Mouse (Mus musculus): ENCODE measurements at regions not wholly inside any gene's neighbourhood (a gene's known extent, or its start where the extent isn't known, plus 50 kb on each side); places are given as distances from the start of the nearest gene placed in this dataset.
A peak's percentile ranks its signal among the peaks of the same experiment; 100 is the strongest.

DNA sequence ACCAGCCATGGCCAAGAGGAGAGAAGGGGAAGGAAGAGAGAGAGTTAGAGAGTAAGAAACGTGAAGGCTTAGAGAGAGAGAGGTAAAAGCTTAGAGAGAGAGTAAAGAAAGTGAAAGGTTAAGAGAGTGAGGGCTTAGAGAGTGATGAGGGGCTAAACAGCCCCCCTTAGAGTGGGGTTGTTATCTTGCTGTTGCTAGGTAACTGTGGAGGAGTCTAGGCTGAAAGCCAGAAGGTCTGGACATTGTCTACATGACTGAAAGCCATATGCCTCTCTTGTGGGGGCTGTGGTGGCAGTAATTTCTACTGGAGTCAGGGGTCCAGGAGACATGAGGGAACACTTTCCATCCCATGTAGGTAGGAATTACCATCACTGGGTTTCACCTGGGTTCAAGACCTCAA, 542.6 kb upstream of the Gprin3 start:
- no peak for ATAC-seq (replicated peaks; ENCODE audit: poor library complexity)

DNA sequence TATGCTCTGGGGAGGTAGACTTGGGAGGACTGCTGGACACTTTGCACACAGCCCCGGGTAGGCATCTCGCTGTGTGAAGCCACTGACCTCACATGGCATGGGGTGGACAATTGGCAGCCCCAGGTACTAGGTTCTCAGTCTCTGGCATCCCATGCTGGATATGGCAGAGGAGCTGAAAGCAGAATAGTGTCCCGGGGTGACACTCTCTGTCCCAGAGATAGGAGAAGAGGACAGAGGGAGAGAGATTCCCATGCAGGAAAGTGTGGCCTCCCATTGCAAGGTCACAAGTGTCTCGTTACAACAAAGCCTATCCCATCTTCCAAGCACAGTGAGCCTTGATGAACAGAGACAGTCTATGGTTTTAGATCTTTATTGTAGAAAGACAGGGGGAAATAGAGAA, 542.1 kb upstream of the Gprin3 start:
- no peak for ATAC-seq (replicated peaks; ENCODE audit: poor library complexity)

DNA sequence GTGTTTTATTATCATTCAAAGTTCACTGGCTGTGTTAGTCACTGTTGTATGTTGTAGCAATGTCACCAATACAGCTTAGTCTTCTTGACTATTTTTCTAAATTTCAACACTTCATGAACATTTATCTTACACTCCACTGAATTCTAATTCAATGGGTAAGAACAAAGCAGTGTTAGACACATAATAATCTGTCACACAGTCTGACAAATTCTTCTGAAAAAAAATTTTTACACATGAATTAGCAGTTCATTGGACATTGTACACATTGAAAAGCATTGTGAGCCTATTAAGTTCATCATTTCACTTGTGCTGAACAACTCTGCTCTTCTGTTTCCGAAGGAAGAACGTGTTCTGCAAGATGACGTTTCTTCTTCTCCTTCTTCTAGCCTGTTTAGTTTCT, 509.0 kb upstream of the Gprin3 start:
- ATAC-seq (replicated peaks; ENCODE audit: poor library complexity): no peak

DNA sequence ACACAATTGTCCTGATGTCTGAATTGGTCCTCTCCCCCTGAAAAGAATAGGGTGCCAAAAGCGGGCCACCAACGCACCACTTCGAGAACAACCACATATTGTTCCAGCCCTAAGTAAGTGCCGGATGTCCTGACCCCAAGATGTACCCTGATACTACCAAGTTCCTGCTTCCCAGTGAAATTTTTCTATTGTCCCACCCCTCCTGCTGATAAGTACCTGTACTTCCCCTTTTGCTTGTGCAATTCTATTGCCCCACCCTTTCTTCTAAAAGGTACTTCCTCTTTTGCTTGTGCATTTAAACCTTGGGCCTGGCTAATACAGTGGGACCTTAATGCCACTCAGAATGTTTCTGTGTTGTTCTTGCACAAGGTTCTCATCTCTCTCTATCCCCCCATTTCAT, 473.7 kb upstream of the Gprin3 start:
- ATAC-seq (replicated peaks; ENCODE audit: poor library complexity): peak; percentile 26; the same call in 1 of the 2 replicates
